Mouse (Mus musculus): ENCODE measurements at regions not wholly inside any gene's neighbourhood (a gene's known extent, or its start where the extent isn't known, plus 50 kb on each side); places are given as distances from the start of the nearest gene placed in this dataset.
"Not testable (repeated sequence)": the region's sequence is repeated elsewhere in the genome, so short reads cannot be mapped to it uniquely, and the experiment has no call there.

DNA sequence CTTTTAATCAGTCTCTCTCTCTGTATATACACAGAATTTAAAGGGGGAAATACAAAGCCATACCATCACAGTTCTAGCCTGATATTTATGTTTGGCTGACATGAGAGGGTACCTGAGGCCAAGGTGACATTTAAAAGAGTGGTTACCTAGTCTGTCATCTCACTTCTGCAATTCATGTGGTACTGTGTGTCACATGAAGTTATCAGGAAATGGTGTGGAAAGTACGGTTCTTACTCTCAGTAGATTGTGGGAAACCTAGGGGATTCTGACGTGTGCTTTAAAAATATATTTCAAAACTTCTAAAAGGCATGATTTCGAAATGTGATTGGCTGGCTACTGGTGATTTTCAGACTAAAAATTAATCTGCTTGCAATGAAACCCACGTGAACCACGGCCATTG is 673.1 kb upstream of the Marcks start:
- H3K79me2 ChIP-seq (ENCODE audit: inconsistent target), result no peaks in the 10 kb centered on the region
- no peaks in the 10 kb centered on the region for H3K36me3 ChIP-seq (ENCODE audit: inconsistent target)
- no peak overlapping the region for H3K4me3 ChIP-seq (ENCODE audit: inconsistent target)
- WGBS (ENCODE audit: missing documents), result 39% methylated on average over 5 of the region's 5 CpGs
- no peak overlapping the region for H3K27ac ChIP-seq

DNA sequence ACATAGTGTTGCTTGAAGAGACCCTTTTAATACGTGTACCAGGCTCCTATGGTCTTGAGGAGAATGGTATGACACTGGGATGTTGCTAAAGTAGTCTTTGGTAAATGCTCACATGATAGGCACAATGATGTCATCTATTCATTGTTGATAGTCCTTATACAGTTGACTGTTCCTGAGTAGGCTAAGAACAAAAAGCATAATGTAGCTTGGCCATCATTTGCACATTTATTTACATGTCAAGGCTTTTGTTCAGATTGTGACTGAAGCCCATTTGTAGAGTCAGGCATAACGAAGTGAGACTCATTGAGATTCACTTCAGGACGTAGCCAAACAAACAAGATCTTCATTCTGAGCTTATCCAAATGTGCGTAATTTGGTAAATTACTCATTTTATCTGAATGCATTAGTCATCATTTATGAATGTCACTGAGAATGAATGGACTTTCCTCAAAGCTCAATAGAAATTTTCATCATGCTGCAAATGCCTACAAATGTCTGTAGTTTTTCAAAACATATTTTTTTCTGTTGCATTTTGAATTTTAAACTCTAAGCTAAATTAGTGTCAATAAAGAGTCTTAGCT is 664.6 kb upstream of the Marcks start:
- no peak overlapping the region for H3K4me3 ChIP-seq (ENCODE audit: inconsistent target)
- 94% methylated on average over 4 of the region's 4 CpGs for WGBS (ENCODE audit: missing documents)
- H3K27ac ChIP-seq, result no peak overlapping the region
- no peaks in the 10 kb centered on the region for H3K79me2 ChIP-seq (ENCODE audit: inconsistent target)
- no peaks in the 10 kb centered on the region for H3K36me3 ChIP-seq (ENCODE audit: inconsistent target)

DNA sequence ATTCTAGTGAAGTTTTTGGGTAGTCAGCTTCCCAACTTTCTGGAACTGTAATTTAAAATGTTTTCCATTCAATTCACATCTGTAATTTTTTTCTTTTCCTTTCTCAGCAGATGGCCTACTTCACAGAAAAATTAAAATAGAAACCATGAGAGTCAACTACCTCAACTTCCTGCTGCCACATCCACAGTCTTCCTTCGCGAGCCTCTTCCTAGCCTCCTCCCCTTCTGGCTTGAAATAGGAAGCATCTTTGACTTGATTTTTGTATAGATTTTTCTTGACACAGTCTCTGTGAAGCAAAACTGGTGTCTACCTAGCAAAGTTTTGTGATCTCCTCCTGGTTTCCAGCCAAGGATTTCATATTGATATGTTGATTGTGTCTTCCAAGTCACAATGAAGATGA is 660.7 kb upstream of the Marcks start:
- H3K79me2 ChIP-seq (ENCODE audit: inconsistent target), result no peaks in the 10 kb centered on the region
- H3K36me3 ChIP-seq (ENCODE audit: inconsistent target), result no peaks in the 10 kb centered on the region
- H3K4me3 ChIP-seq (ENCODE audit: inconsistent target), result no peak overlapping the region
- no peak overlapping the region for H3K27ac ChIP-seq
- 5% methylated on average over 2 of the region's 2 CpGs for WGBS (ENCODE audit: missing documents)

GRCm38 (mm10) chr10:37798285-37798684 is 659.6 kb upstream of the Marcks start:
- Histone ChIP-seq H3K79me2 (ENCODE audit: inconsistent target) (no peaks in the 10 kb centered on the region), H3K4me3 (ENCODE audit: inconsistent target) (no peak overlapping the region), H3K36me3 (ENCODE audit: inconsistent target) (no peaks in the 10 kb centered on the region), H3K27ac (no peak overlapping the region)

- WGBS (ENCODE audit: missing documents), result 86% methylated on average over 4 of the region's 5 CpGs
- Histone ChIP-seq H3K36me3 (ENCODE audit: inconsistent target) (no peaks in the 10 kb centered on the region), H3K79me2 (ENCODE audit: inconsistent target) (no peaks in the 10 kb centered on the region), H3K4me3 (ENCODE audit: inconsistent target) (no peak overlapping the region), H3K27ac (no peak overlapping the region)
Measured at GRCm38 (mm10) chr10:37797701-37798100, 659.0 kb upstream of the Marcks start.

DNA sequence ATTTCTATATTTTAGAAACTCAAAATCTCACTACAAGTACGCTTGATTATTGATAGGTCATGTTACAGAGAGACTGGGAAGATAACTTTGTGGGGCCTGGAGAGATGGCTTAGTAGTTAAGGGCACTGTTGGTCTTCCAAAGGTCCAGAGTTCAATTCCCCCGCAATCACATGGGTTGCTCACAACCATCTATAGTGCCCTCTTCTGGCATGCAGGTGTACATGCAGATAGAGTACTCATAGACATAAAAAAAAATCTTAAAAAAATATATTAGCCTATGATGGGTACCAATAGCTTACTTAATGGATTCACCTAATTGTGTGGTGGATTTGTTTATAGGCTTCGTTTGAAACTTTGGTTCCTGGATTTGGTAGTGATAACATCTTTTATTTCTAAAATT is 654.2 kb upstream of the Marcks start:
- Histone ChIP-seq H3K36me3 (ENCODE audit: inconsistent target) (no peaks in the 10 kb centered on the region), H3K4me3 (ENCODE audit: inconsistent target) (no peak overlapping the region), H3K27ac (no peak overlapping the region), H3K79me2 (ENCODE audit: inconsistent target) (no peaks in the 10 kb centered on the region)
- 62% methylated on average over 3 of the region's 3 CpGs for WGBS (ENCODE audit: missing documents)

- Histone ChIP-seq H3K27ac (no peak overlapping the region), H3K4me3 (ENCODE audit: inconsistent target) (no peak overlapping the region), H3K36me3 (ENCODE audit: inconsistent target) (no peaks in the 10 kb centered on the region), H3K79me2 (ENCODE audit: inconsistent target) (no peaks in the 10 kb centered on the region)
- WGBS (ENCODE audit: missing documents), result 94% methylated on average over 5 of the region's 5 CpGs
Measured at GRCm38 (mm10) chr10:37788049-37788448, 649.3 kb upstream of the Marcks start.

- H3K36me3 ChIP-seq (ENCODE audit: inconsistent target), result no peaks in the 10 kb centered on the region
- H3K79me2 ChIP-seq (ENCODE audit: inconsistent target), result no peaks in the 10 kb centered on the region
- no peak overlapping the region for H3K4me3 ChIP-seq (ENCODE audit: inconsistent target)
- WGBS (ENCODE audit: missing documents), result 100% methylated on average over 2 of the region's 2 CpGs
- no peak overlapping the region for H3K27ac ChIP-seq
Measured at GRCm38 (mm10) chr10:37779383-37780302, 640.9 kb upstream of the Marcks start.

- Histone ChIP-seq H3K36me3 (ENCODE audit: inconsistent target) (no peaks in the 10 kb centered on the region), H3K4me3 (ENCODE audit: inconsistent target) (no peak overlapping the region), H3K79me2 (ENCODE audit: inconsistent target) (no peaks in the 10 kb centered on the region), H3K27ac (no peak overlapping the region)
- WGBS (ENCODE audit: missing documents), result 77% methylated on average over 5 of the region's 5 CpGs
Measured at GRCm38 (mm10) chr10:37760542-37761367, 622.0 kb upstream of the Marcks start.

- H3K79me2 ChIP-seq (ENCODE audit: inconsistent target), result no peaks in the 10 kb centered on the region
- no peak overlapping the region for H3K4me3 ChIP-seq (ENCODE audit: inconsistent target)
- 20% methylated on average over 2 of the region's 2 CpGs for WGBS (ENCODE audit: missing documents)
- no peak overlapping the region for H3K27ac ChIP-seq
- H3K36me3 ChIP-seq (ENCODE audit: inconsistent target), result no peaks in the 10 kb centered on the region
Measured at GRCm38 (mm10) chr10:37741581-37741980, 602.9 kb upstream of the Marcks start.

GRCm38 (mm10) chr10:37739024-37739423 is 600.3 kb upstream of the Marcks start:
- no peaks in the 10 kb centered on the region for H3K79me2 ChIP-seq (ENCODE audit: inconsistent target)
- H3K4me3 ChIP-seq (ENCODE audit: inconsistent target), result no peak overlapping the region
- H3K36me3 ChIP-seq (ENCODE audit: inconsistent target), result no peaks in the 10 kb centered on the region
- no peak overlapping the region for H3K27ac ChIP-seq
- 88% methylated on average over 2 of the region's 2 CpGs for WGBS (ENCODE audit: missing documents)

DNA sequence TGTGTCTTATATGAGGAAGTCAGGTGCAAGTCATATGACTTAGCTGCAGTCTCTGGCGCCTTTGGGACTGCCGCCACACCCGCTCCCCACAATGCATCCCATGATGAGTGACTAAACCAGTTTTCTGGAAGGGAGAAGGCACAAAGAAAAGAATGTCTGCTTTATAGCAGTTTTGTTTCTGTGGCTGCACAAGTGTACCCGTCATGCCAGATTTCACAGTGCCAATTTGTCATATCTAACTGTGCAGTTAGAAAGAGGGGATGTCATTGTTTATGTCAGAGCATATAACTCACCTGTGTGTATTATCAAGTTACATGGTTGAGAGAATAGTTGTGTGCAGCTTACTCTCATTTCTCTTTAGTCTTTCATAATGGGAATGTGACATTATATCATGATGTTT is 586.9 kb upstream of the Marcks start:
- Histone ChIP-seq H3K79me2 (ENCODE audit: inconsistent target) (no peaks in the 10 kb centered on the region), H3K4me3 (ENCODE audit: inconsistent target) (no peak overlapping the region), H3K27ac (no peak overlapping the region), H3K36me3 (ENCODE audit: inconsistent target) (no peaks in the 10 kb centered on the region)
- WGBS (ENCODE audit: missing documents), result 94% methylated on average over 4 of the region's 4 CpGs

DNA sequence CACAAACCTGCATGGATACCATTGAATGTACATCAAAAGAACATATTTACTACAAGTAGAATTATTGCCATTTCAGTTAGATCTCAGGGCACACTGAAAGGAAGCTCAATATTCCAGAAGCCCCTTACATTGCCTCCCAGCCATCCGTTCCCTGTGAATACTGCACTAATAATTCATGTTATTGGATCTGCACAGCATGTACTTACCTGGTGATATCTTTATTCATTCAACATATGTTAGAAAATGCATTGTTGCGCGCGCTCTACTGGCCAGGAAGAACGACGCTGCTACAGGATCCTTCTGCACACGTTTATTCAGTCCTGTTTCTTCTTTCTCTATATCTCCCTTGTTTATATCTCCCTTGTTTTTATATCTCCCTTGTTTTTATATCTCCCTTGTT is 586.3 kb upstream of the Marcks start:
- 90% methylated on average over 4 of the region's 7 CpGs for WGBS (ENCODE audit: missing documents)

DNA sequence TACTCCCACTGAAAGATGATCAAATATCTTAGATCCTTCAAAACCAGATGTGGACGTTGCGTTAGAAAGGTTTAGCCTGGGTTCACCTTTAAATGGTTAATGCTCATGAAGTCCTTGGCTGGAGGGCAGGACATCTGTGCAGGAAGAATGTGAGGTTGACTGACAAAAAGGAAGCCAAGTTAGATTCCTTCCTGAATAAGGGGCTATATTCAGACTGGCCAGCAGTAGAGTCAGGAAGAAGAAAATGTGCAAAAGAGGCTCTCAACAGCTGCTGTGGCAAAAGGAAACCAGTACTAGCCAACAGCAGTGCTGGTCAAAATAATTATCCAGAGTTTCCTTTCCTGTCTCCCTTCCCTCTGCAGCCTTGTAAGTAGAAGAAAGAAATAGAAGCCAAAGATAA is 582.0 kb upstream of the Marcks start:
- Histone ChIP-seq H3K27ac (no peak overlapping the region), H3K4me3 (ENCODE audit: inconsistent target) (no peak overlapping the region), H3K36me3 (ENCODE audit: inconsistent target) (no peaks in the 10 kb centered on the region), H3K79me2 (ENCODE audit: inconsistent target) (no peaks in the 10 kb centered on the region)
- 64% methylated on average over 2 of the region's 2 CpGs for WGBS (ENCODE audit: missing documents)

More for the DNA sequence above, 586.3 kb upstream of the Marcks start:
- not testable (repeated sequence) for H3K27ac ChIP-seq; H3K36me3 ChIP-seq (ENCODE audit: inconsistent target); H3K4me3 ChIP-seq (ENCODE audit: inconsistent target); H3K79me2 ChIP-seq (ENCODE audit: inconsistent target)

- Histone ChIP-seq H3K36me3 (ENCODE audit: inconsistent target) (no peaks in the 10 kb centered on the region), H3K79me2 (ENCODE audit: inconsistent target) (no peaks in the 10 kb centered on the region), H3K4me3 (ENCODE audit: inconsistent target) (no peak overlapping the region), H3K27ac (no peak overlapping the region)
Measured at GRCm38 (mm10) chr10:37716946-37717345, 578.2 kb upstream of the Marcks start.

All from macrophage (primary cell).